Mouse (Mus musculus): ENCODE results near the gene Pnpla2.

Pnpla2 gene

GRCm38 (mm10) chr7:141468522-141469211 lies 13.7 kb downstream of the Pnpla2 start:
- peak; percentile 67 for DNase-seq

GRCm38 (mm10) chr7:141469352-141469751 lies 14.4 kb downstream of the Pnpla2 start:
- DNase-seq, result no peak

DNA sequence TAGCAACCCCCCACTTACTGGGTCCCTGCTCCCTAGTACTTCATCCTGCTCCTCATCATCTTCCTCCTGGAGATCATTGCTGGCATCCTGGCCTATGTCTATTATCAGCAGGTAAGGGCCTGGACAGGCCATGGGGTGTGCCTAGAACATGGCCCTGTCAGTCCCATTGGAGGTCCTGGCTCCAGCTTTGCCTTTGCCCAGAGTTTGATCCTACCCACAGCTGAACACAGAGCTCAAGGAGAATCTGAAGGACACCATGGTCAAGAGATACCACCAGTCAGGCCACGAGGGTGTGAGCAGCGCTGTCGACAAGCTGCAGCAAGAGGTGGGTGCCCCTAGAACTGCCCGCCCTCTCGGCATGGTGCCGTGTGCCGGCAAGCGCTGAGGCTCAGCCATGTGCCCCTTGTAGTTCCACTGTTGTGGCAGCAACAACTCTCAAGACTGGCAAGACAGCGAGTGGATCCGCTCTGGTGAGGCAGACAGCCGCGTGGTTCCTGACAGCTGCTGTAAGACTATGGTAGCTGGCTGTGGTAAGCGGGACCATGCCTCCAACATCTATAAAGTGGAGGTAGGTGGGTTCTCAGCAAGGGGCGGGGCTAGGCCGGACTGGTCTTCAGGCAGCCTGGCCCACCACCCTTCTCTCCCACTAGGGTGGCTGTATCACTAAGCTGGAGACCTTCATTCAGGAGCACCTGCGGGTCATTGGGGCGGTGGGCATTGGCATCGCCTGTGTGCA lies 15.1 kb downstream of the Pnpla2 start:
- DNase-seq, result peak; percentile 7

DNA sequence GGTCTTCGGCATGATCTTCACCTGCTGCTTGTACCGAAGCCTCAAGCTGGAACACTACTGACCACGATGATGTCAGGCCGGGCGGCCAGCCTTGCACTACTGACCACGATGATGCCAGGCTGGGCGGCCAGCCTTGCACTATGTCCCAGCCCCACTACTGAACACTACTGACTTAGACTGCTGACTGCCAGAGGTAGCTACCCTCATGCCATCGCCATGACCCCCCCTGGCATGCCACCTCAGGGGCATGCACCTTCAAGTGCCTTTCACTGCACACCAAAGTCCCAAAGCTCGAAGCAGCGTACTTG lies 15.6 kb downstream of the Pnpla2 start:
- DNase-seq, result no peak

- DNase-seq, result no peak
These were observed 16.2 kb downstream of the Pnpla2 start for GRCm38 (mm10) chr7:141471236-141471635.

DNA sequence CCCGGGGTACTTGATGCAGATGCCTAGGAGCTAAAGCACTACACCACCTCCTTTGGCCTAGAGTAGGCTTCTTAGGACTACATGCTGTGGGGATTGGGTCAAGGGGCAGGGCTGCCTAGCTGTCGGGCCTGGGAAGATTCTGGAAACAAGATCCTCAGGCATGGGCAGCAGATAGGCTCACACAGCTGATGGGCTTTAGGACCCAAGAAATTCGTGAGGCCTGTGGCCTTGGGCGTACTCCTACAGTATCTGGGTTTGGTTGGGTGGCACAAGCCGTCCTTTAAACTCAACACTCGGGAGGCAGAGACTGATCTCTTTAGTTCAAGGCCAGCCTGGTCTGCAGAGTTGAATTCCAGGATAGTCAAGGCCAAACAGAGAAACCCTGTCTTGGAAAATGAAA lies 17.2 kb downstream of the Pnpla2 start:
- DNase-seq, result no peak

DNA sequence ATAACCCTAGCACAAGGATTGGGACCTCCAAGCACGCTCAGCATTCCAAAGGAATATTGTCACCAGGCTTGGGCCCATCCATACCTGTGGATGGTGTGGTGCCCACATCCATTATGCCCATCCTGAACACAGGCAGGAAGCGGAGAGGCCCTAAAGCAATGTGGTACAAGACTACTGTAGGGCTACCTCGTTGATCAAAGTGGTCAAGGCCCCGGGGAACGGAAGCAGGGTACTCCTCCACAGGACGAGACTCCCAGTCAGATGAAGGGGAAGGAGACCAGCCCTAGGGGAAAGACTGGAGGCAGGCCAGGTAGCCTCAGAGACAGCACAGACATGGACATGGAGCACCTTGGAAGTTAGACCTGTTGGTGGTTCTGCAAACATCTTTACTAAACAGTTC lies 17.8 kb downstream of the Pnpla2 start:
- no peak for DNase-seq

DNA sequence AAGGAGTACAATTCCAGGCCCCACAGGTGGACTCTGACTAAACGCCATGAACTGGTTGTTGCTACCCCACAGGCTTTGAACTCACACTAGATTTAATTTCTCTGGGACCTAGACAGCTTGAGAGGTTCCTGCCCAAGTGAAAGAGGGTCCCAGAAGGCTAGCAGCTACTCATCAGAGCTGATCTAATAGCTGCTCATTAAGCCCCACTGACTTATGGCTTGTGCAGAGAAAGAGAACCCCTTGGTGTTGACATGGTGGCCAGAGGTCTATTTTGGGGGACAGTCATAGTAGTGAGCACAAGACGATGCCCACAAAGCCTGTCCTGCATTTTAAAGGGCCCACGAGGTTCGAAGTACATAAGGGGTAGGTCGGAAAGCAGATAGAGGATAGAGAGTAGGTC lies 19.2 kb downstream of the Pnpla2 start:
- DNase-seq, result no peak

GRCm38 (mm10) chr7:141475011-141475804 lies 20.2 kb downstream of the Pnpla2 start, which contains the start of the genes Polr2l and Tspan4:
Gene Polr2l (minus strand): TSS chr7:141475132.
Gene Tspan4 (plus strand): TSS chr7:141475240.
- DNase-seq, result peak; percentile 89

- DNase-seq, result no peak
These were observed 20.8 kb downstream of the Pnpla2 start for GRCm38 (mm10) chr7:141475805-141476158.

- DNase-seq, result peak; percentile 47
These were observed 21.4 kb downstream of the Pnpla2 start for GRCm38 (mm10) chr7:141476226-141476980.

- DNase-seq, result no peak
These were observed 22.0 kb downstream of the Pnpla2 start for GRCm38 (mm10) chr7:141476981-141477370.

GRCm38 (mm10) chr7:141477578-141478269 lies 22.7 kb downstream of the Pnpla2 start:
- DNase-seq, result peak; percentile 18

GRCm38 (mm10) chr7:141478270-141478748 lies 23.3 kb downstream of the Pnpla2 start:
- no peak for DNase-seq

GRCm38 (mm10) chr7:141480842-141481497 lies 26.0 kb downstream of the Pnpla2 start:
- peak; percentile 76 for DNase-seq

DNA sequence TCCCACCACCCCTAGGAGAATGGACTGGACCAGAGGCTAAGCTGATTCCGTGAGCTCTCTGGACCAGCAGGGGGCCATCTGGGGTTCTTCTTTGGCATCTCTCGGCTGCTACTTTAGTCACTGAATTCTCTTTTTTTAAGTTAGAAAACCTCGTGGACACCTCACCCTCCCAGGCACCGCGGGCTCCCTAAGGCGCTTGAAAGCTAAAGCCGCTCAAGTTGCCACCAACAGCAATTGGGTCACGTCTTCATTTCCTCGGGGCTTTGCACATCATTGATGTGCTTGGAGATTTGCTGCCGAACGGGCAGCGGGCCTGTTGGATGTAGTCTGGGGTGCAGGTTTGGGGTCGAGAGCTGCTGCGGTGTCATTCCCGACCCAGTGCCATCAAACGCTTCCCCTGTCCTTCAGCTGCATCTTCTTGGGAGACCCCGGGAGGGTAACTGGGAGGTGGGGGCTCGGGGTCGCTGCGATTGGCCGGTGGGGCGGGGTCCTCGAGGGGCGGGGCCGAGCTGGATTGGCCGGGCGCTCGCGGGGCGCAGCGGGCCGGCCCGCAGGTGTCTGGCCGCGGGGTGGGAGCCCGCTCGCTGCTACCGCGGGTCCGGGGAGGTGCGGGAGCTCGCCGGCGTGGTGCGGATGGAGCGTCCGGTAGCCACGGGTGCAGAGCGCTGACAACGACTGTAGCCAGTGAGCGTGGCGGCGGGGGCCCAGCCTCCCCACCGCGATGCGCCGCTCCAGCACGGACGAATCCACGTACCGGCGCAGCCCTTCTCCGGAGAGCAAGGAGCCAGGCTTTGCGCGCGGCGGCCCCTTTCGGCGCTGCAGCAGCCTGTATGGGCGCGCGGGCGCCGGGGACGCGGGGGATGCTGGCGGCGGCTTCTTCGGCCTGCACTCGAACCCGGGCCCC lies 26.8 kb downstream of the Pnpla2 start:
- peak; percentile 53 for DNase-seq

- DNase-seq, result no peak
These were observed 27.6 kb downstream of the Pnpla2 start for GRCm38 (mm10) chr7:141482531-141483024.

DNA sequence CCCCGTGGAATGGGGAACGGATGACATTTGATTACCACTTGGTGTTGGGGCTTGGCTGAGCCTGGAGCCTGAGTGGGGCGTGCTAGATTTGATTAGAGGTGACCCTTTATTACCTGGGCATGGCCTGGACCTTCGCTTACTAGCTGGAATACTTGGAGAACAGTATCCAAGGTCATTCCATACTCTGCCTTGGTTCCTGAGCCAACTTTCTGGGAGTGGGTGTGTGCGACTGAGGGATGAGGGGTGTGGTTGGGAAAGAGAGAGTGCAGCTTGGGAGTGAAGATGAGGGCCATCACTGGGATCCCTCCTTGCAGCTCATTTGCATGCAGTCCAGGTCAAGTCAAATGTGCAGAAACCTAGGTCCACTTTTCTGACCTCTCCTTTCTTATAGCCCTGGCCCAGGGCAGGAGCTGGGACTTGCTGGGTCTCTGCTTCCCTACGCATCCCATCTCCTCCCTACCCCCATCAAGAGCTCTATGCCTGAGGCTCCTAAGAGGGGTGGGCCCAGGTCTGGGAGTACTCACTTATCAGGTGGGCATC lies 28.2 kb downstream of the Pnpla2 start:
- DNase-seq, result no peak

- no peak for DNase-seq
These were observed 29.5 kb downstream of the Pnpla2 start for GRCm38 (mm10) chr7:141484186-141485120.

Data from thymus, postnatal 14 days (tissue).